Mouse (Mus musculus) MEL (cell line): ENCODE measurements around the gene Agpat4. TPM values are rescaled to one million over a fixed set of nuclear protein-coding genes. Genes with fewer than 3 reads are reported as not detected.

ENCODE experiments used
- DNase-seq: peaks from one replicate; pipeline ENCODE4 v3.0.0; 2011; ENCODE audit warnings: low read depth, low spot score
- H3K27ac ChIP-seq: 2 replicates; pipeline ENCODE4 v1.5.1; 2012; ENCODE audit warnings: low read depth, mild to moderate bottlenecking, control low read depth, low read length, moderate library complexity; ENCODE audit not compliant: control insufficient read depth
- H3K27me3 ChIP-seq, 2 experiments: fragments of 150-350 bp in 1 of 2; sonication (generic) in 1 of 2; 2 replicates each; pipeline ENCODE4 v1.6.1; 2012; ENCODE audit warnings: low read length in 2 of 2, mild to moderate bottlenecking in 2 of 2, improper control_type of control experiment in 1 of 2, moderate library complexity in 1 of 2; ENCODE audit not compliant: insufficient read depth in 2 of 2, control insufficient read depth in 1 of 2
- H3K36me3 ChIP-seq, 2 experiments: 2 replicates each; pipeline ENCODE4 v1.6.1; 2012 to 2014; ENCODE audit warnings: low read length in 2 of 2, improper control_type of control experiment in 1 of 2, inconsistent platforms in 1 of 2, mild to moderate bottlenecking in 1 of 2; ENCODE audit not compliant: insufficient read depth in 2 of 2, control insufficient read depth in 1 of 2
- H3K4me1 ChIP-seq, 2 experiments: fragments of 150-350 bp in 1 of 2; sonication (generic) in 1 of 2; 2 replicates each; pipeline ENCODE4 v1.6.1; 2012; ENCODE audit warnings: low read length in 2 of 2, improper control_type of control experiment in 1 of 2, mild to moderate bottlenecking in 1 of 2; ENCODE audit not compliant: insufficient read depth in 2 of 2, control insufficient read depth in 1 of 2
- H3K4me3 ChIP-seq, 2 experiments: fragments of 150-350 bp in 1 of 2; sonication (generic) in 1 of 2; 2 replicates each; pipeline ENCODE4 v1.5.1; 2012; ENCODE audit warnings: low read depth in 2 of 2, low read length in 2 of 2, mild to moderate bottlenecking in 2 of 2, moderate library complexity in 2 of 2, control low read depth in 1 of 2, improper control_type of control experiment in 1 of 2; ENCODE audit not compliant: control insufficient read depth in 1 of 2, insufficient read depth in 1 of 2
- H3K79me2 ChIP-seq: 2 replicates; pipeline ENCODE4 v1.6.1; 2012; ENCODE audit warnings: mild to moderate bottlenecking, low read length, moderate library complexity; ENCODE audit not compliant: control insufficient read depth, poor library complexity, insufficient read depth
- H3K9ac ChIP-seq: 2 replicates; pipeline ENCODE4 v1.6.1; 2012; ENCODE audit warnings: low read depth, mild to moderate bottlenecking, control low read depth, low read length, moderate library complexity; ENCODE audit not compliant: control insufficient read depth, poor library complexity, severe bottlenecking
- H3K9me3 ChIP-seq: fragments of 150-350 bp; sonication (generic); replicated peaks from 2 replicates; pipeline ENCODE4 v1.6.1; 2012; ENCODE audit warnings: mild to moderate bottlenecking, low read length, improper control_type of control experiment, moderate library complexity; ENCODE audit not compliant: insufficient read depth
- BHLHE40 ChIP-seq: IDR thresholded peaks from 2 replicates; pipeline ENCODE4 v1.6.1; 2012; ENCODE audit warnings: low read depth, mild to moderate bottlenecking, inconsistent platforms, low read length, improper control_type of control experiment, borderline replicate concordance
- CHD1 ChIP-seq: IDR thresholded peaks from 2 replicates; pipeline ENCODE4 v1.6.1; 2012; ENCODE audit warnings: low read depth, mild to moderate bottlenecking, inconsistent platforms, low read length, improper control_type of control experiment
- CHD2 ChIP-seq: IDR thresholded peaks from 2 replicates; pipeline ENCODE4 v1.6.1; 2011; ENCODE audit warnings: low read length, improper control_type of control experiment
- CTCF ChIP-seq, 3 experiments: IDR thresholded peaks in 2 of 3; conservative IDR thresholded peaks in 1 of 3; 2 replicates each; pipeline ENCODE4 v1.5.1; 2011 to 2012; ENCODE audit warnings: low read length in 3 of 3, low read depth in 2 of 3, mild to moderate bottlenecking in 2 of 3, improper control_type of control experiment in 1 of 3, inconsistent platforms in 1 of 3, mixed read lengths in 1 of 3, moderate library complexity in 1 of 3; ENCODE audit not compliant: control insufficient read depth in 1 of 3, insufficient read depth in 1 of 3, poor library complexity in 1 of 3, severe bottlenecking in 1 of 3
- E2F4 ChIP-seq: IDR thresholded peaks from 2 replicates; pipeline ENCODE4 v1.6.1; 2011; ENCODE audit warnings: low read depth, low read length, improper control_type of control experiment, borderline replicate concordance
- ELF1 ChIP-seq: IDR thresholded peaks from 2 replicates; pipeline ENCODE4 v1.6.1; 2014; ENCODE audit warnings: low read depth, mild to moderate bottlenecking, inconsistent platforms, low read length, improper control_type of control experiment, moderate library complexity
- EP300 ChIP-seq, 2 experiments: IDR thresholded peaks; 2 replicates each; pipeline ENCODE4 v1.6.1; 2011; ENCODE audit warnings: improper control_type of control experiment in 2 of 2, low read length in 2 of 2, low read depth in 1 of 2, mild to moderate bottlenecking in 1 of 2
- ETS1 ChIP-seq: IDR thresholded peaks from 2 replicates; pipeline ENCODE4 v1.6.1; 2012; ENCODE audit warnings: low read depth, mild to moderate bottlenecking, inconsistent platforms, low read length, improper control_type of control experiment, moderate library complexity
- GATA1 ChIP-seq: IDR thresholded peaks from 2 replicates; pipeline ENCODE4 v1.6.1; 2011; ENCODE audit warnings: low read depth, low read length, improper control_type of control experiment
- HCFC1 ChIP-seq: IDR thresholded peaks from 2 replicates; pipeline ENCODE4 v1.6.1; 2012; ENCODE audit warnings: low read depth, mild to moderate bottlenecking, inconsistent platforms, low read length, improper control_type of control experiment, moderate library complexity
- JUND ChIP-seq: IDR thresholded peaks from 2 replicates; pipeline ENCODE4 v1.6.1; 2011; ENCODE audit warnings: low read depth, mild to moderate bottlenecking, improper control_type of control experiment, low read length
- MAFK ChIP-seq: IDR thresholded peaks from 2 replicates; pipeline ENCODE4 v1.6.1; 2011; ENCODE audit warnings: low read depth, mild to moderate bottlenecking, low read length, improper control_type of control experiment, borderline replicate concordance
- MAX ChIP-seq: IDR thresholded peaks from 2 replicates; pipeline ENCODE4 v1.6.1; 2011; ENCODE audit warnings: low read length, improper control_type of control experiment
- MAZ ChIP-seq: IDR thresholded peaks from 2 replicates; pipeline ENCODE4 v1.6.1; 2012; ENCODE audit warnings: low read depth, mild to moderate bottlenecking, inconsistent platforms, low read length, improper control_type of control experiment
- MEF2A ChIP-seq: IDR thresholded peaks from 2 replicates; pipeline ENCODE4 v1.6.1; 2014; ENCODE audit warnings: low read depth, mild to moderate bottlenecking, inconsistent platforms, low read length, improper control_type of control experiment; ENCODE audit not compliant: poor library complexity, insufficient replicate concordance, severe bottlenecking; ENCODE audit errors: extremely low read depth
- MXI1 ChIP-seq: IDR thresholded peaks from 2 replicates; pipeline ENCODE4 v1.6.1; 2011; ENCODE audit warnings: mild to moderate bottlenecking, low read depth, low read length, improper control_type of control experiment
- MYB ChIP-seq: IDR thresholded peaks from 2 replicates; pipeline ENCODE4 v1.6.1; 2011; ENCODE audit warnings: mild to moderate bottlenecking, low read depth, low read length, improper control_type of control experiment
- MYC ChIP-seq: IDR thresholded peaks from 2 replicates; pipeline ENCODE4 v1.6.1; 2011; ENCODE audit warnings: low read depth, mild to moderate bottlenecking, low read length, improper control_type of control experiment, moderate library complexity
- NELFE ChIP-seq: IDR thresholded peaks from 2 replicates; pipeline ENCODE4 v1.6.1; 2011; ENCODE audit warnings: low read depth, low read length, improper control_type of control experiment
- NRF1 ChIP-seq: IDR thresholded peaks from 2 replicates; pipeline ENCODE4 v1.6.1; 2014; ENCODE audit warnings: low read depth, mild to moderate bottlenecking, inconsistent platforms, low read length, improper control_type of control experiment, moderate library complexity; ENCODE audit not compliant: poor library complexity, insufficient read depth, severe bottlenecking
- POLR2A ChIP-seq, 2 experiments: IDR thresholded peaks; 2 replicates each; pipeline ENCODE4 v1.6.1; 2011 to 2012; ENCODE audit warnings: low read length in 2 of 2, mild to moderate bottlenecking in 2 of 2, control low read depth in 1 of 2, improper control_type of control experiment in 1 of 2, low read depth in 1 of 2, moderate library complexity in 1 of 2; ENCODE audit not compliant: control insufficient read depth in 1 of 2, insufficient read depth in 1 of 2, poor library complexity in 1 of 2
- POLR2AphosphoS2 ChIP-seq: IDR thresholded peaks from 2 replicates; pipeline ENCODE4 v1.6.1; 2011; ENCODE audit warnings: low read length, improper control_type of control experiment
- POLR2AphosphoS5 ChIP-seq: IDR thresholded peaks from 2 replicates; pipeline ENCODE4 v1.6.1; 2012; ENCODE audit warnings: low read depth, borderline replicate concordance, mild to moderate bottlenecking, inconsistent platforms, low read length, moderate library complexity, mixed read lengths
- RAD21 ChIP-seq: IDR thresholded peaks from 2 replicates; pipeline ENCODE4 v1.6.1; 2011; ENCODE audit warnings: mild to moderate bottlenecking, low read depth, low read length, improper control_type of control experiment
- RCOR1 ChIP-seq: IDR thresholded peaks from 2 replicates; pipeline ENCODE4 v1.6.1; 2012; ENCODE audit warnings: low read depth, mild to moderate bottlenecking, inconsistent platforms, low read length, improper control_type of control experiment
- SIN3A ChIP-seq: IDR thresholded peaks from 2 replicates; pipeline ENCODE4 v1.6.1; 2012; ENCODE audit warnings: low read length, improper control_type of control experiment, inconsistent platforms
- SMC3 ChIP-seq: IDR thresholded peaks from 2 replicates; pipeline ENCODE4 v1.6.1; 2011; ENCODE audit warnings: low read depth, low read length, improper control_type of control experiment
- TAL1 ChIP-seq: IDR thresholded peaks from 2 replicates; pipeline ENCODE4 v1.6.1; 2012; ENCODE audit warnings: mild to moderate bottlenecking, inconsistent platforms, low read length, moderate library complexity, mixed read lengths
- TBP ChIP-seq: IDR thresholded peaks from 2 replicates; pipeline ENCODE4 v1.8.0; 2011; ENCODE audit warnings: low read depth, low read length, improper control_type of control experiment
- TCF12 ChIP-seq: IDR thresholded peaks from 2 replicates; pipeline ENCODE4 v1.6.1; 2014; ENCODE audit warnings: low read depth, mild to moderate bottlenecking, inconsistent platforms, low read length, improper control_type of control experiment, moderate library complexity
- UBTF ChIP-seq: IDR thresholded peaks from 2 replicates; pipeline ENCODE4 v1.6.1; 2012; ENCODE audit warnings: low read depth, mild to moderate bottlenecking, inconsistent platforms, low read length, improper control_type of control experiment, moderate library complexity, borderline replicate concordance; ENCODE audit not compliant: insufficient read depth
- USF2 ChIP-seq, 2 experiments: IDR thresholded peaks; 2 replicates each; pipeline ENCODE4 v1.6.1; 2011 to 2012; ENCODE audit warnings: improper control_type of control experiment in 2 of 2, low read length in 2 of 2, borderline replicate concordance in 1 of 2, inconsistent platforms in 1 of 2, low read depth in 1 of 2, mild to moderate bottlenecking in 1 of 2; ENCODE audit not compliant: insufficient read depth in 1 of 2
- ZC3H11A ChIP-seq: IDR thresholded peaks from 2 replicates; pipeline ENCODE4 v1.6.1; 2012; ENCODE audit warnings: low read depth, mild to moderate bottlenecking, inconsistent platforms, low read length, improper control_type of control experiment
- ZKSCAN1 ChIP-seq: IDR thresholded peaks from 2 replicates; pipeline ENCODE4 v1.6.1; 2012; ENCODE audit warnings: low read depth, mild to moderate bottlenecking, inconsistent platforms, low read length, improper control_type of control experiment, moderate library complexity
- ZNF384 ChIP-seq: IDR thresholded peaks from 2 replicates; pipeline ENCODE4 v1.6.1; 2012; ENCODE audit warnings: low read depth, mild to moderate bottlenecking, inconsistent platforms, low read length, improper control_type of control experiment
- polyA plus RNA-seq, 2 experiments: library from polyadenylated mRNA; stranded (reverse) in 1 of 2; unstranded in 1 of 2; fragments of >175 nt in 1 of 2; fragments of >200 nt in 1 of 2; gene quantifications; 2 replicates each; pipeline versions ENCODE4 v1.2.1 to v1.2.4; 2012; ENCODE audit warnings: low replicate concordance in 2 of 2, low read depth in 1 of 2; ENCODE audit not compliant: insufficient read length in 2 of 2, insufficient read depth in 1 of 2, missing spikeins in 1 of 2
- total RNA-seq: library from RNA; depleted of rRNA; stranded (reverse); fragments of 300-350 nt; gene quantifications from 2 replicates; pipeline ENCODE4 v1.2.3, GENCODE M21; 2012

The Agpat4 gene
- total and polyA plus RNA-seq, 3 experiments = 3.3 to 9.3 TPM; not detected in 1

- Histone ChIP-seq H3K79me2 (no peaks in the 10 kb centered on the region), H3K9me3 (no peaks in the 10 kb centered on the region), H3K9ac (peak overlapping the region; percentile 6; the same call in 1 of the 2 replicates), H3K36me3 (no peaks in the 10 kb centered on the region), H3K27ac (peak overlapping the region; percentile 63), H3K27me3 (no peaks in the 10 kb centered on the region), H3K4me1 (peaks cover 0 to 5% of the 10 kb centered on the region in 2 experiments; a peak in 2 of 4 replicates), H3K4me3 (peak overlapping the region; percentile 15 to 32; a peak in 3 of 4 replicates)
- peak; percentile 95 for DNase-seq
- TF ChIP-seq MEF2A (no peak), BHLHE40 (peak; percentile 64), TBP (peak; percentile 75), ELF1 (peak; percentile 30; the same call in 1 of the 2 replicates), MXI1 (no peak; the same call in 1 of the 2 replicates), CHD2 (no peak), MAX (peak; percentile 67), HCFC1 (peak; percentile 52; the same call in 1 of the 2 replicates), GATA1 (peak; percentile 74), SIN3A (peak; percentile 58; the same call in 1 of the 2 replicates), ZNF384 (peak; percentile 86), UBTF (no peak), ZKSCAN1 (no peak), CTCF (IDR thresholded peaks at IDR 0.05 in 2 of 3, conservative IDR thresholded peaks at IDR 0.05 in 1 of 3; ENCODE audit: control insufficient read depth in 1 of 3, insufficient read depth in 1 of 3, low read depth in 2 of 3, low read length in 3 of 3, poor library complexity in 1 of 3, severe bottlenecking in 1 of 3) (peak; percentile 56 to 75 (median 63)), TAL1 (peak; percentile 36; the same call in 1 of the 2 replicates), POLR2A (IDR thresholded peaks at IDR 0.05; ENCODE audit: control insufficient read depth in 1 of 2, insufficient read depth in 1 of 2, low read depth in 1 of 2, low read length in 2 of 2, poor library complexity in 1 of 2) (peak in 1 of 2 experiments; percentile 43; a peak in 1 of 4 replicates), NELFE (no peak), USF2 (IDR thresholded peaks at IDR 0.05; ENCODE audit: borderline replicate concordance in 1 of 2, insufficient read depth in 1 of 2, low read depth in 1 of 2, low read length in 2 of 2) (no peak), MYC (0 out of 2 replicates have a peak, but pooled peaks have one; percentile 54), RCOR1 (no peak), ETS1 (peak; percentile 87), JUND (no peak), SMC3 (peak; percentile 39; the same call in 1 of the 2 replicates), MAFK (no peak), NRF1 (peak; percentile 74), POLR2AphosphoS5 (no peak), TCF12 (no peak), POLR2AphosphoS2 (no peak), EP300 (IDR thresholded peaks at IDR 0.05; ENCODE audit: low read depth in 1 of 2, low read length in 2 of 2) (peak in 1 of 2 experiments; percentile 27; a peak in 2 of 4 replicates), MAZ (no peak), E2F4 (no peak), CHD1 (no peak), ZC3H11A (no peak), RAD21 (no peak; the same call in none of the 2 replicates), MYB (no peak)
Observed at GRCm38 (mm10) chr17:12249783-12250504, 131.4 kb downstream of the Agpat4 start.
